Mouse (Mus musculus) CD8-positive naive resting alpha-beta T cell, adult 2 months (primary cell): ENCODE data around the gene Vmn1r191.
"Not testable (repeated sequence)": the region's sequence is repeated elsewhere in the genome, so short reads cannot be mapped to it uniquely, and the experiment has no call there.

Experiments used
- DNase-seq, 2 experiments: peaks; one replicate each; pipeline ENCODE4 v3.0.0; 2022; ENCODE audit warnings: low read depth in 2 of 2, low spot score in 2 of 2

Vmn1r191 gene

GRCm38 (mm10) chr13:22183869-22184268, at the start of gene Vmn1r191:
Gene Vmn1r191 (minus strand): TSS chr13:22183969.
- DNase-seq, result no peak

- DNase-seq, result not testable (repeated sequence)
Observed at GRCm38 (mm10) chr13:22223060-22223459, 39.3 kb upstream of the Vmn1r191 start, which contains the start of gene Vmn1r193. Gene Vmn1r193 (minus strand): TSS chr13:22223160.

GRCm38 (mm10) chr13:22192756-22193155, 9.0 kb upstream of the Vmn1r191 start:
- not testable (repeated sequence) for DNase-seq

- no peak for DNase-seq
Observed at GRCm38 (mm10) chr13:22191041-22191440, 7.3 kb upstream of the Vmn1r191 start, which contains the start of gene Vmn1r192. Gene Vmn1r192 (minus strand): TSS chr13:22191141.

- no peak for DNase-seq
Observed at GRCm38 (mm10) chr13:22190385-22190784, 6.6 kb upstream of the Vmn1r191 start.

- no peak for DNase-seq
Observed at GRCm38 (mm10) chr13:22189313-22189712, 5.5 kb upstream of the Vmn1r191 start.

GRCm38 (mm10) chr13:22168416-22168815, 15.4 kb downstream of the Vmn1r191 start:
- DNase-seq, result no peak

GRCm38 (mm10) chr13:22136495-22137293, 47.1 kb downstream of the Vmn1r191 start:
- not testable (repeated sequence) for DNase-seq
